Mouse (Mus musculus): ENCODE data around the gene Fbxw8.
A peak's percentile ranks its signal among the peaks of the same experiment; 100 is the strongest.

Gene Fbxw8

GRCm38 (mm10) chr5:118156976-118157375, 1.7 kb upstream of the Fbxw8 start:
- no peak for DNase-seq (ENCODE audit: low spot score in 2 of 2)

- no peak for DNase-seq (ENCODE audit: low spot score in 2 of 2)
Measured at GRCm38 (mm10) chr5:118155565-118155947, 292 bp upstream of the Fbxw8 start.

- no peak for DNase-seq (ENCODE audit: low spot score in 2 of 2)
Measured at GRCm38 (mm10) chr5:118149711-118150110, 5.6 kb downstream of the Fbxw8 start.

GRCm38 (mm10) chr5:118147264-118147663, 8.0 kb downstream of the Fbxw8 start:
- no peak for DNase-seq (ENCODE audit: low spot score in 2 of 2)

GRCm38 (mm10) chr5:118145999-118146679, 9.1 kb downstream of the Fbxw8 start:
- DNase-seq (ENCODE audit: low spot score in 2 of 2), result no peak

GRCm38 (mm10) chr5:118145458-118145857, 9.8 kb downstream of the Fbxw8 start:
- DNase-seq (ENCODE audit: low spot score in 2 of 2), result no peak

- DNase-seq (ENCODE audit: low spot score in 2 of 2), result no peak
Measured at GRCm38 (mm10) chr5:118144770-118145169, 10.5 kb downstream of the Fbxw8 start.

GRCm38 (mm10) chr5:118144327-118144726, 10.9 kb downstream of the Fbxw8 start:
- DNase-seq (ENCODE audit: low spot score in 2 of 2), result no peak

GRCm38 (mm10) chr5:118143211-118144026, 11.8 kb downstream of the Fbxw8 start:
- DNase-seq (ENCODE audit: low spot score in 2 of 2), result no peak

GRCm38 (mm10) chr5:118142471-118142870, 12.8 kb downstream of the Fbxw8 start:
- no peak for DNase-seq (ENCODE audit: low spot score in 2 of 2)

- DNase-seq (ENCODE audit: low spot score in 2 of 2), result no peak
Measured at GRCm38 (mm10) chr5:118139630-118140029, 15.6 kb downstream of the Fbxw8 start.

GRCm38 (mm10) chr5:118136391-118136790, 18.9 kb downstream of the Fbxw8 start:
- DNase-seq (ENCODE audit: low spot score in 2 of 2), result no peak

GRCm38 (mm10) chr5:118128651-118129050, 26.6 kb downstream of the Fbxw8 start:
- DNase-seq (ENCODE audit: low spot score in 2 of 2), result no peak

- no peak for DNase-seq (ENCODE audit: low spot score in 2 of 2)
Measured at GRCm38 (mm10) chr5:118128208-118128607, 27.1 kb downstream of the Fbxw8 start.

- DNase-seq (ENCODE audit: low spot score in 2 of 2), result no peak
Measured at GRCm38 (mm10) chr5:118126671-118127070, 28.6 kb downstream of the Fbxw8 start.

GRCm38 (mm10) chr5:118123096-118123495, 32.2 kb downstream of the Fbxw8 start:
- DNase-seq (ENCODE audit: low spot score in 2 of 2), result no peak

GRCm38 (mm10) chr5:118121928-118122327, 33.3 kb downstream of the Fbxw8 start:
- DNase-seq (ENCODE audit: low spot score in 2 of 2), result no peak

GRCm38 (mm10) chr5:118120670-118121069, 34.6 kb downstream of the Fbxw8 start:
- DNase-seq (ENCODE audit: low spot score in 2 of 2), result no peak

GRCm38 (mm10) chr5:118118922-118119321, 36.3 kb downstream of the Fbxw8 start:
- no peak for DNase-seq (ENCODE audit: low spot score in 2 of 2)

GRCm38 (mm10) chr5:118118351-118118750, 36.9 kb downstream of the Fbxw8 start:
- no peak for DNase-seq (ENCODE audit: low spot score in 2 of 2)

- peak; percentile 80 to 87 for DNase-seq (ENCODE audit: low spot score in 2 of 2)
Measured at GRCm38 (mm10) chr5:118113617-118114016, 41.6 kb downstream of the Fbxw8 start.

GRCm38 (mm10) chr5:118113043-118113442, 42.2 kb downstream of the Fbxw8 start:
- no peak for DNase-seq (ENCODE audit: low spot score in 2 of 2)

- DNase-seq (ENCODE audit: low spot score in 2 of 2), result no peak
Measured at GRCm38 (mm10) chr5:118108794-118109440, 46.3 kb downstream of the Fbxw8 start.
